Mouse (Mus musculus) stomach, postnatal 0 days (tissue): ENCODE measurements at regions not wholly inside any gene's neighbourhood (a gene's known extent, or its start where the extent isn't known, plus 50 kb on each side); places are given as distances from the start of the nearest gene placed in this dataset.

Experiments used
- ATAC-seq: fragments of 200-750 bp; cut with Nextera tagmentation; 2 replicates; pipeline ENCODE4 v1.8.0; 2017; ENCODE audit not compliant: low FRiP score, low TSS enrichment
- DNase-seq: peaks from one replicate; pipeline ENCODE4 v3.0.0-alpha.2; 2016; ENCODE audit warnings: low spot score
- H3K27ac ChIP-seq: fragments of 300-500 bp; sonication (generic); replicated peaks from 2 replicates; pipeline ENCODE4 v1.5.1; 2014; ENCODE audit warnings: mild to moderate bottlenecking, control low read depth
- H3K27me3 ChIP-seq: fragments of 300-500 bp; sonication (generic); 2 replicates; pipeline ENCODE4 v1.6.1; 2014; ENCODE audit warnings: low read length; ENCODE audit not compliant: control insufficient read depth, insufficient read depth
- H3K36me3 ChIP-seq: fragments of 300-500 bp; sonication (generic); 2 replicates; pipeline ENCODE4 v1.6.1; 2014; ENCODE audit warnings: low read length, mixed read lengths; ENCODE audit not compliant: control insufficient read depth, insufficient read depth
- H3K4me1 ChIP-seq: fragments of 300-500 bp; sonication (generic); replicated peaks from 2 replicates; pipeline ENCODE4 v1.6.1; 2014; ENCODE audit warnings: antibody characterized with exemption; ENCODE audit not compliant: control insufficient read depth, insufficient read depth
- H3K4me2 ChIP-seq: fragments of 300-500 bp; sonication (generic); replicated peaks from 2 replicates; pipeline ENCODE4 v1.6.1; 2014; ENCODE audit warnings: low read depth, mild to moderate bottlenecking, control low read depth, moderate library complexity
- H3K4me3 ChIP-seq: fragments of 300-500 bp; sonication (generic); 2 replicates; pipeline ENCODE4 v1.5.1; 2014; ENCODE audit warnings: low read depth, low read length, control low read depth
- H3K9ac ChIP-seq: fragments of 300-500 bp; sonication (generic); 2 replicates; pipeline ENCODE4 v1.6.1; 2014; ENCODE audit warnings: mild to moderate bottlenecking, low read length, control low read depth, mixed read lengths
- H3K9me3 ChIP-seq: fragments of 300-500 bp; sonication (generic); 2 replicates; pipeline ENCODE4 v1.6.1; 2016; ENCODE audit warnings: low read length; ENCODE audit not compliant: control insufficient read depth
- CTCF ChIP-seq: IDR thresholded peaks from 2 replicates; pipeline ENCODE4 v1.5.1; 2016; ENCODE audit warnings: antibody characterized with exemption, low read depth, mild to moderate bottlenecking, moderate library complexity
- EP300 ChIP-seq: optimal IDR thresholded peaks from 2 replicates; pipeline ENCODE3; 2016; ENCODE audit warnings: antibody characterized with exemption
- WGBS: fragments of 180-500 bp; shearing (Covaris S2); extraction: QIAGEN DNeasy Blood & Tissue Kit; methylation state at CpG from one replicate; pipeline ENCODE4 v1.1.7; 2014; 5-methylcytosine and 5-hydroxymethylcytosine counted together

GRCm38 (mm10) chr17:83924259-83924922 lies 76.6 kb upstream of the Haao start:
- no peaks in the 10 kb centered on the region for H3K27me3 ChIP-seq
- H3K9ac ChIP-seq, result no peak overlapping the region
- 51% methylated on average over 16 of the region's 16 CpGs for WGBS
- no peak overlapping the region for H3K4me2 ChIP-seq
- ATAC-seq (peak; percentile 8; the same call in 1 of the 2 replicates), DNase-seq (no peak)
- no peaks in the 10 kb centered on the region for H3K4me1 ChIP-seq
- H3K36me3 ChIP-seq, result no peaks in the 10 kb centered on the region
- H3K9me3 ChIP-seq, result no peaks in the 10 kb centered on the region
- TF ChIP-seq EP300 (no peak), CTCF (no peak)
- no peak overlapping the region for H3K27ac ChIP-seq
- no peak overlapping the region for H3K4me3 ChIP-seq

GRCm38 (mm10) chr17:83920894-83921293 lies 73.1 kb upstream of the Haao start:
- Histone ChIP-seq H3K4me2 (no peak overlapping the region), H3K9ac (no peak overlapping the region), H3K27ac (no peak overlapping the region), H3K9me3 (no peaks in the 10 kb centered on the region), H3K4me3 (no peak overlapping the region), H3K27me3 (no peaks in the 10 kb centered on the region), H3K4me1 (peaks cover 13% of the 10 kb centered on the region), H3K36me3 (no peaks in the 10 kb centered on the region)
- no peak for TF ChIP-seq CTCF
- no peak for TF ChIP-seq EP300
- ATAC-seq, result no peak
- DNase-seq, result no peak
- WGBS, result 70% methylated on average over 8 of the region's 8 CpGs

GRCm38 (mm10) chr17:83920225-83920624 lies 72.5 kb upstream of the Haao start:
- ATAC-seq (no peak), DNase-seq (no peak)
- H3K9ac ChIP-seq, result no peak overlapping the region
- 43% methylated on average over 4 of the region's 4 CpGs for WGBS
- peaks cover 15% of the 10 kb centered on the region for H3K4me1 ChIP-seq
- H3K4me2 ChIP-seq, result no peak overlapping the region
- no peak overlapping the region for H3K4me3 ChIP-seq
- no peak overlapping the region for H3K27ac ChIP-seq
- no peaks in the 10 kb centered on the region for H3K36me3 ChIP-seq
- H3K9me3 ChIP-seq, result no peaks in the 10 kb centered on the region
- no peak for TF ChIP-seq EP300
- TF ChIP-seq CTCF, result no peak
- no peaks in the 10 kb centered on the region for H3K27me3 ChIP-seq

- 73% methylated on average over 9 of the region's 9 CpGs for WGBS
- Histone ChIP-seq H3K4me3 (no peak overlapping the region), H3K4me2 (no peak overlapping the region), H3K27ac (no peak overlapping the region; the same call in 1 of the 2 replicates), H3K9ac (no peak overlapping the region), H3K36me3 (no peaks in the 10 kb centered on the region), H3K27me3 (no peaks in the 10 kb centered on the region), H3K4me1 (peaks cover 18% of the 10 kb centered on the region), H3K9me3 (no peaks in the 10 kb centered on the region)
- no peak for TF ChIP-seq CTCF
- TF ChIP-seq EP300, result no peak
- no peak for ATAC-seq
- no peak for DNase-seq
These were observed 70.8 kb upstream of the Haao start for GRCm38 (mm10) chr17:83918413-83919139.

GRCm38 (mm10) chr17:83917781-83918180 lies 70.0 kb upstream of the Haao start:
- Histone ChIP-seq H3K4me3 (no peak overlapping the region), H3K36me3 (no peaks in the 10 kb centered on the region), H3K27me3 (no peaks in the 10 kb centered on the region), H3K9me3 (no peaks in the 10 kb centered on the region), H3K4me2 (no peak overlapping the region), H3K27ac (peak overlapping the region; percentile 81; the same call in 1 of the 2 replicates), H3K9ac (no peak overlapping the region), H3K4me1 (peaks cover 19% of the 10 kb centered on the region)
- TF ChIP-seq EP300 (no peak), CTCF (no peak)
- ATAC-seq, result no peak
- WGBS, result 53% methylated on average over 4 of the region's 4 CpGs
- no peak for DNase-seq

- H3K9ac ChIP-seq, result no peak overlapping the region
- peaks cover 19% of the 10 kb centered on the region for H3K4me1 ChIP-seq
- H3K27me3 ChIP-seq, result no peaks in the 10 kb centered on the region
- no peaks in the 10 kb centered on the region for H3K36me3 ChIP-seq
- peak overlapping the region; percentile 81 for H3K27ac ChIP-seq
- peak; percentile 82 for DNase-seq
- H3K4me2 ChIP-seq, result 0 out of 2 replicates have a peak overlapping the region, but pooled peaks have one; percentile 27
- no peaks in the 10 kb centered on the region for H3K9me3 ChIP-seq
- H3K4me3 ChIP-seq, result no peak overlapping the region
- ATAC-seq, result peak; percentile 73
- no peak for TF ChIP-seq EP300
- no peak for TF ChIP-seq CTCF
- 2% methylated on average over 10 of the region's 10 CpGs for WGBS
These were observed 69.0 kb upstream of the Haao start for GRCm38 (mm10) chr17:83916684-83917166.
